Mouse (Mus musculus) bone marrow macrophage, adult 2 months (primary cell): ENCODE results near the gene Rab3il1.

Experiments used
- CTCF ChIP-seq: IDR thresholded peaks from 2 replicates; pipeline ENCODE4 v1.5.1; 2012; ENCODE audit warnings: low read depth, mild to moderate bottlenecking, low read length, moderate library complexity
- POLR2A ChIP-seq: IDR thresholded peaks from 2 replicates; pipeline ENCODE4 v1.6.1; 2012; ENCODE audit warnings: mild to moderate bottlenecking, low read depth, low read length, borderline replicate concordance

DNA sequence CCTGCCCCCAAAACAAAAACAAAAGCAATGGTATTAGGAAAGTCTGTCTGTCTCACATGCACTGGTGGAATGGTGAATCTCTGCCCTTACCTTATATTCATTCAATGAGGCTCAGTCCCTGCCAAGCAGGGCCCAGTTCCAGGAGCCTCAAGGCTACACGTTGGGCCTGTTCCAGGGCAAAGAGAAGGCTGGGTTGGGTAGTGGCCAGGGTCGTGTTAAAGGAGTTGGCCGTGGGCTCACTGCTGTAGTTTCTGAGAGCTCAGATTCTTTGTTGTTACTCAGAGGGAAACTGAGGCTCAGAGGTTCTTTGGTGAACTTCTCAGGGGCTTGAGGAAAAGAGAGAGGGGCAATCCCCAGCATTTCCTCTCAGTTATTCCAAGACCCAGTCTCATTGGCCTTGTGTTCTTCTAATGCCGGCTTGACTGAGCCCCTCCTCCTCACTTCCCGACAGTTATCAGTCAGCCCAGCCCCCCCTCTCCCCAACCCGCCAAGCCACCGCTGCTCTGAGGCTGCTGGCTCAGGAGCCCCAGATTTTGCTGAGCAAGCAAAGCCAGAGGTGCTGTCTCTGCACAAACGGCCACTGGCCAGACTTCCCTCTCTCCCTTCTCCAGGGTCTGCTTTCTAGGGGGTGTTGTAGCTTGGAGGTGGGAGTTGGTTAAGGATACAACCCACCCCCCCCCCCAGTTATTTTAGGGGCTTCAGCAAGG lies 23.9 kb downstream of the Rab3il1 start:
- TF ChIP-seq POLR2A (no peak), CTCF (no peak)
